ENCODE assay signal across 27 mouse cellular contexts in the genomic region with DNA sequence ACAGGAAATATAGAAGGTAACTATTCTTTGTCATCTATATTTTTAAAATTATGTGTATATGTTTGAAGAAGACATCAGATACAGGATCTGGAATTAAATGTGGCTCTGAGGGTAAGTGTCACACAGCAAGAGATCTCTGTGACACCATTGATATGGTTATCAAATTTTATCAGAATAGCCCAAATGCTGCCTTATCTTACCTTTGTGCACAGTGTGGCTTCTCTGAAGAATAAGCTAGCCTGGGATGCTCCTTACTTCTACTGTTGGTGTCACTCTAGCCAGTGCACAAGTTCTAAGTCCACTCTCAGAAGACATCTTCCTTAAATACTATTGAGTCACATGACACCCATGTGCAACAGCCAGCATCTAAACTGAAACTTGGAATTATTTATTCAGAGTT.
"Had no signal": no experiment of that assay in that cellular context is flagged by ENCODE, and none has a peak within 500 bp of the region (broad histone marks: within the 10 kb centered on the region; RNA-seq: fewer than 3 reads in every experiment).

No protein-coding gene starts in this region.

- ATAC-seq: hindbrain, embryonic 16.5 days; inflammation-experienced regulatory T-cells, adult 6 months; intestine, embryonic 15.5 days; intestine, postnatal 0 days had no signal

- H3K27ac ChIP-seq: gastrocnemius, adult 2 months; heart, adult 2 months; heart, embryonic 13.5 days; heart, embryonic 15.5 days; hindbrain, embryonic 10.5 days; hindbrain, embryonic 12.5 days; hindbrain, embryonic 14.5 days; intestine, embryonic 15.5 days; kidney, postnatal 0 days; limb, embryonic 13.5 days; limb, embryonic 15.5 days; liver, embryonic 14.5 days had no signal

- H3K9ac ChIP-seq: heart, embryonic 13.5 days; heart, embryonic 15.5 days; hindbrain, embryonic 12.5 days; hindbrain, embryonic 14.5 days; intestine, embryonic 15.5 days; limb, embryonic 13.5 days; limb, embryonic 15.5 days; liver, embryonic 14.5 days had no signal

- H3K36me3 ChIP-seq: heart, embryonic 13.5 days; heart, embryonic 15.5 days; hindbrain, embryonic 10.5 days; hindbrain, embryonic 12.5 days; intestine, embryonic 15.5 days; limb, embryonic 13.5 days; limb, embryonic 15.5 days had no signal

- H3K4me3 ChIP-seq: gastrocnemius, adult 2 months; heart, adult 2 months; heart, embryonic 13.5 days; heart, embryonic 15.5 days; hindbrain, embryonic 10.5 days; hindbrain, embryonic 12.5 days; intestine, embryonic 15.5 days; limb, embryonic 13.5 days; limb, embryonic 15.5 days had no signal

- DNase-seq: gastrocnemius, adult 2 months; gastrocnemius, postnatal 10 days; gastrocnemius, postnatal 25 days; heart, adult 2 months; heart, postnatal 4 days; kidney, adult 18-20 months; kidney, adult 8-10 months; kidney, postnatal 14 days; kidney, postnatal 36 days; layer of hippocampus, adult 9-11 months; layer of hippocampus, postnatal 36 days; left cerebral cortex, postnatal 4 days; lung, adult 18-20 months had no signal

- H3K27me3 ChIP-seq: heart, embryonic 13.5 days; heart, embryonic 15.5 days; hindbrain, embryonic 12.5 days; intestine, embryonic 15.5 days; limb, embryonic 13.5 days; limb, embryonic 15.5 days had no signal

- H3K4me2 ChIP-seq: heart, embryonic 11.5 days; heart, embryonic 13.5 days; heart, embryonic 15.5 days; hindbrain, embryonic 12.5 days; hindbrain, embryonic 14.5 days; intestine, embryonic 15.5 days; limb, embryonic 13.5 days; limb, embryonic 15.5 days had no signal

- H3K9me3 ChIP-seq: heart, embryonic 15.5 days; hindbrain, embryonic 12.5 days; intestine, embryonic 15.5 days; limb, embryonic 13.5 days; limb, embryonic 15.5 days had no signal

- H3K4me1 ChIP-seq: hindbrain, embryonic 12.5 days; intestine, embryonic 15.5 days; limb, embryonic 15.5 days had no signal
